Mouse (Mus musculus) testis, adult 2 months (tissue): ENCODE data around the gene Dntt.

Experiments used
- CTCF ChIP-seq: fragments of 200-500 bp; IDR thresholded peaks from 2 replicates; pipeline ENCODE4 v1.5.1; 2012; ENCODE audit warnings: low read depth, mild to moderate bottlenecking, inconsistent platforms, low read length, moderate library complexity; ENCODE audit not compliant: control insufficient read depth, insufficient read depth, insufficient replicate concordance
- POLR2A ChIP-seq: fragments of 200-500 bp; IDR thresholded peaks from 2 replicates; pipeline ENCODE4 v1.6.1; 2012; ENCODE audit warnings: low read depth, mild to moderate bottlenecking, inconsistent platforms, low read length, moderate library complexity; ENCODE audit not compliant: control insufficient read depth

- TF ChIP-seq POLR2A (no peak), CTCF (no peak)
Observed at GRCm38 (mm10) chr19:41097038-41097437, 68.0 kb downstream of the Dntt start.
